Mouse (Mus musculus) thymus, adult 2 months (tissue): ENCODE measurements around the gene Ankrd63. TPM values are rescaled to one million over a fixed set of nuclear protein-coding genes. Genes with fewer than 3 reads are reported as not detected.

Source experiments
- DNase-seq: peaks from one replicate; pipeline ENCODE4 v3.0.0; 2021
- H3K27ac ChIP-seq: fragments of 200-500 bp; 2 replicates; pipeline ENCODE4 v1.5.1; 2012; ENCODE audit warnings: low read length, control low read depth; ENCODE audit not compliant: control insufficient read depth, insufficient read depth
- H3K27me3 ChIP-seq: fragments of 200-500 bp; 2 replicates; pipeline ENCODE4 v1.6.1; 2012; ENCODE audit warnings: mild to moderate bottlenecking, low read length, moderate library complexity, mixed read lengths; ENCODE audit not compliant: control insufficient read depth, insufficient read depth
- H3K36me3 ChIP-seq: fragments of 200-500 bp; 2 replicates; pipeline ENCODE4 v1.6.1; 2012; ENCODE audit warnings: mild to moderate bottlenecking, low read length, moderate library complexity; ENCODE audit not compliant: control insufficient read depth, insufficient read depth
- H3K4me1 ChIP-seq: fragments of 200-500 bp; replicated peaks from 2 replicates; pipeline ENCODE4 v1.6.1; 2012; ENCODE audit warnings: low read length; ENCODE audit not compliant: control insufficient read depth, insufficient read depth
- H3K4me3 ChIP-seq: fragments of 200-500 bp; 2 replicates; pipeline ENCODE4 v1.5.1; 2012; ENCODE audit warnings: mild to moderate bottlenecking, low read length, control low read depth, moderate library complexity; ENCODE audit not compliant: control insufficient read depth, insufficient read depth
- CTCF ChIP-seq: fragments of 200-500 bp; IDR thresholded peaks from 2 replicates; pipeline ENCODE4 v1.5.1; 2012; ENCODE audit warnings: mild to moderate bottlenecking, control low read depth, low read length, moderate library complexity, borderline replicate concordance; ENCODE audit not compliant: control insufficient read depth, poor library complexity, insufficient read depth; ENCODE audit errors: extremely low read depth
- POLR2A ChIP-seq: fragments of 200-500 bp; IDR thresholded peaks from 2 replicates; pipeline ENCODE4 v1.6.1; 2012; ENCODE audit warnings: mild to moderate bottlenecking, low read length, control low read depth, moderate library complexity; ENCODE audit not compliant: control insufficient read depth, poor library complexity, insufficient read depth; ENCODE audit errors: extremely low read depth
- WGBS: fragments of 180-500 bp; shearing (Covaris S2); methylation state at CpG from one replicate; pipeline ENCODE4 v1.1.7; 2018; 5-methylcytosine and 5-hydroxymethylcytosine counted together
- polyA plus RNA-seq: library from polyadenylated mRNA; depleted of rRNA; stranded (reverse); fragments of >200 nt; gene quantifications from 2 replicates; pipeline ENCODE4 v1.2.3, GENCODE M21; 2012

Gene Ankrd63
- polyA plus RNA-seq, 1 experiment, result 0.27 TPM

DNA sequence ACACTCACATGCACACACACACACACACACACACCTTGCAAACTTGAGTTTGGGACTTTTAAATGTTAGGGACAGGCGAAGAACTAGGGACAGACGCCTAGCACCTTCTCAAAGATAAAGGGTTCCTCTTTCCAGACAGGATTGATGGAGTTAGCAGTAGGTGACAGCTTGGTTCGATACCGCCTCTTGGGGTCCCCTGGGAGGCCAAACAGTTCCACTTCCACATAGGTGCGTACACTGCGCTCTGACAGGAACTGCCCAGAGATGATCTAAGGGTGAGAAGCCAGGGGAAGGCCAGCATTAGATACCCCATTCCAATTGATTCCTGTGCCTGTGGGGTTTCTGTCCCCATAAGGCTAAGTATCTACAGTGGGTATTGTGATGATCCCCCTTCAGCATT lies 9.9 kb upstream of the Ankrd63 start:
- TF ChIP-seq CTCF (no peak), POLR2A (no peak)
- WGBS, result 95% methylated on average over 6 of the region's 6 CpGs
- H3K36me3 ChIP-seq, result peaks cover 12% of the 10 kb centered on the region
- DNase-seq, result no peak
- H3K4me1 ChIP-seq, result peaks cover 14% of the 10 kb centered on the region
- no peaks in the 10 kb centered on the region for H3K27me3 ChIP-seq
- H3K4me3 ChIP-seq, result no peak overlapping the region
- no peak overlapping the region for H3K27ac ChIP-seq

DNA sequence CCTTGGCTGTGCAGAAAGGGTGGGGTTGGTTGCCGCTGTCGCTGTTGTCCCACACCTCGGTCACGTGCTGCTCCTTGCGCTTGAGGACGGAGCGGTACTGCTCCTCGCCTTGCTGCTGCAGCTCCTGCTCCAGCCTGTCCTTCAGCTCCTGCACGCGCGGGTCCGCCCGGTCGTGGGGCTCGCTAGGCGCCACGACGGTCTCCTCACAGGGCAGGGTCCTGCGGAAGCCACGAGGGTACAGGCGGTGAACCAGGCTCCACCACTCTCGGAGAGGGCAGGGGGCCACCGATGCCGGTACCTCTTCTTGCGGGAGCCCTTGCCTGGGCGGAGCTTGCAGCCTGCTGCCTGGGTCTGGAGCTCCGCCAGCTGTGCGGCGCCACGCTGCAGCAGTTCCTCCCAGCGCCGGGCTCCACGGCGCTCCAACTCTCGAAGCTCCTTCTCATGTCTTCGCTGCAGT lies 7.3 kb upstream of the Ankrd63 start:
- peak overlapping the region; percentile 23 for H3K4me3 ChIP-seq
- TF ChIP-seq POLR2A, result no peak
- H3K36me3 ChIP-seq, result no peaks in the 10 kb centered on the region
- no peaks in the 10 kb centered on the region; the same call in 1 of the 2 replicates for H3K27me3 ChIP-seq
- no peak overlapping the region for H3K27ac ChIP-seq
- H3K4me1 ChIP-seq, result peaks cover 22% of the 10 kb centered on the region
- 32% methylated on average over 36 of the region's 36 CpGs for WGBS
- no peak for DNase-seq

DNA sequence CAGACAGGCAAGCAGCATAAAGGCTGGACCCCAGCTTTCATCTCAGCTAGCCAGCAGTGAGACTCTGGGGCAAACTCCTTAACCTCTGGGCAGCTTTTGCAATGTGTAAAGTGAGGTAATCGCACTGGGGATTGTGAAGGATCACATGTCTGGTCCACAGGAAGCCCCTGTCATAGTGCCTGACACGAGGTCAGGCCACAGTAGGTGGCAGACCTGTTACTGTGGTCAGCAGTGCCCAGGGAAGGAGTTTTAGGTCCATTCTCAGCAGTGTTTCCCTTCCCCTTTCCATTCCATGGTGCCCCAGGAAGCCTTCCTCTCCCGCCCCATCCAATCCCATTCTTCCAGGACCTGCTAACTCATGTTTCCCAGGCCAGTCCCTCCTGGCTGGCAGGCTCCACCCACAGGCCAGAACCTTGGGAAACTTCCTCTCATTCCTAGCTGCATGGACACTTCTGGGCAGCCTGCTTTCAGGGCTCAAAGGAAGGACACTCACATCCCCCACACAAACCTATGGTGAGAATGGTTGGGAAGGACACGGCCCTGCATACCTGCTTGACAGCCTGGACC lies 6.0 kb upstream of the Ankrd63 start:
- Histone ChIP-seq H3K4me1 (peaks cover 22% of the 10 kb centered on the region), H3K27me3 (peaks cover 2% of the 10 kb centered on the region; the same call in 1 of the 2 replicates)
- no peak for TF ChIP-seq CTCF
- TF ChIP-seq POLR2A, result no peak

DNA sequence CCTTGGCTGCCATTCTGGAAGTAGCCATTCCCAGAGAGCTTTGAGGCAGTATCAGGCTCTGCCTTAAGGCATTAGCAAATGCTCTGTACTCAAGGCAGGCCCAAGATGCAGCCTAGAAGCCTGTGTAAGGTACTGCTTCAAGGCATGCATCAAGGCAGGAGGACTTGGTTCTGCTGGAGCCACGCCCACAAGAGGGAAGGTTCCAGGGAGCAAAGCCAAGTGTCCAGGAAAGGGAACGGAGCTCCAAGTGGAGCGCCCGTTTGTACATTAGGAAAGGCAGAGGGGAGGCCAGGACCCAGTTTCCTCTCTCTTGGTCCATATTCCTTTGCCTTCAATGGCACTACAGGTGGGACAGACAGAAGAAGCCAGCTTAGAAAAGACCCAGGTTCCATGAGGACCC lies 4.7 kb upstream of the Ankrd63 start:
- H3K4me1 ChIP-seq, result peaks cover 33% of the 10 kb centered on the region
- 94% methylated on average over 4 of the region's 4 CpGs for WGBS

More for the DNA sequence above, 6.0 kb upstream of the Ankrd63 start:
- no peak for DNase-seq
- Histone ChIP-seq H3K27ac (no peak overlapping the region), H3K36me3 (no peaks in the 10 kb centered on the region), H3K4me3 (no peak overlapping the region)
- 79% methylated on average over 4 of the region's 4 CpGs for WGBS

DNA sequence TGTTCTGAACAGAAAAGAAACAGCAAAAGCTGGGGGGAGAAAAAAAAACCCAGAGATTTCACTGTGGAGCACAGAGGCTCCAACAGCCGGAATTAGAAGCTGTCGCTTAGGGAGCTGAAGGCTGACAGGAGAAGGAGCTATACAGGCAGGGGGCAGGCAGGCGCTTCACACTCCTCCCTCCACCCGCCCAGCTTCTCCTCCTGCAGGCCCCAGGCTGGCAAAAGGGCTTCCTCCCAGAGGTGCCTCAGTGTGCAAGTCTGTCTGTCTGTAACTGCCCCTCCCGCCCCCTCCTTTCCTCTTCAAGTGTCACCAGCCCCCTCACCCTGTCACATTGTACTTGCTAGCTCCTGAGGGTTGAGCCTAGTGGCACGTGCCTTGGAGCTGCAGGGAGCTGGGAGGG lies 2.7 kb upstream of the Ankrd63 start:
- H3K27me3 ChIP-seq, result peaks cover 28% of the 10 kb centered on the region
- DNase-seq, result no peak
- H3K4me1 ChIP-seq, result peaks cover 39% of the 10 kb centered on the region
- H3K36me3 ChIP-seq, result no peaks in the 10 kb centered on the region
- 11% methylated on average over 6 of the region's 6 CpGs for WGBS
- TF ChIP-seq POLR2A, result no peak
- TF ChIP-seq CTCF, result no peak
- no peak overlapping the region for H3K4me3 ChIP-seq
- no peak overlapping the region for H3K27ac ChIP-seq

More for the DNA sequence above, 4.7 kb upstream of the Ankrd63 start:
- Histone ChIP-seq H3K27ac (no peak overlapping the region), H3K36me3 (no peaks in the 10 kb centered on the region), H3K27me3 (peaks cover 14% of the 10 kb centered on the region), H3K4me3 (no peak overlapping the region)
- no peak for DNase-seq
- TF ChIP-seq POLR2A, result no peak
- no peak for TF ChIP-seq CTCF

DNA sequence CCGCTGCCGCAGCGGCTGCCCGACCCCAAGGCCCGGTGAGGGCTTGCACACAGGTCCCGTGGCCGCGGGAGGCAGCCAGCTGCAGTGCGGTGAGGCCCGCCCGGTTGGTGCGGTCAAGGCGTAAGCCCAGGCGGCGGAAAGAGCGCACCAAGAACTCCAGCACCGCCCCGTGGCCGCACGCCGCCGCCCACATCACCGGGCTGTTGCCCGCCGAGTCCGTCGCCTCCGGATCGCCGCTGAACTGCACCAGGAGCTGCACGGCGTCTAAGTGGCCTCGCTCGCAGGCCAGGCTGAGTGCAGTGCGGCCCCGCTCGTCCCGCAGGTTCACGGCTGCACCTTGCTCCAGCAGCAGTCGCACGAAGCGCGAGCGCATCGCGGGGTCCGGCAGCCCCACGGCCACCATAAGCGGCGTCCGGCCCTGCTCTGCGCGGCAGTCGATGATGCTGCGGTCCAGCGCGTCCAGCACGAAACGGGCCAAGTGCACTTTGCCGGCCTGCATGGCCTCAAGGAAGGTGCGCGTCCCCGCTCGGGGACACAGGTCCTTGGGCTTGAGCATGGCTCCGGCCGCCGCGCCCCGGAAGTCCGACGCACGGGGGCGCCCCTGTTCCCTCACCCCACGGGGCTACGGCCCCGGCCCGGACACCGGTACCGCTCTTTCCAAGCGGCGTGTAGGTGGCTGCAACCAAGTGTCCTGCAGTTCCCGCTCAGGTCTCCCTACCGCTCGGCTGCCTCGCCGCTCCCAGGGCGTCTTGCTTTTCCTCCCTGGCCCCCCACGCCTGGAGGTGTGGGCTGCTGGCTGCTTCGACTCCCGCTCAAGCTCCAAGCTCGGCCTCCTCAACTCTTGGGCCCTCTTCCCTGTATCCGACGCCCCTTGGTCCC lies 641 bp downstream of the Ankrd63 start:
- 1% methylated on average over 89 of the region's 93 CpGs for WGBS
- peak overlapping the region; percentile 1 for H3K4me3 ChIP-seq
- peaks cover 32% of the 10 kb centered on the region for H3K27me3 ChIP-seq
- peak; percentile 36 for DNase-seq
- H3K4me1 ChIP-seq, result peaks cover 37% of the 10 kb centered on the region
- no peaks in the 10 kb centered on the region for H3K36me3 ChIP-seq
- TF ChIP-seq CTCF (no peak), POLR2A (no peak)
- H3K27ac ChIP-seq, result no peak overlapping the region
